8 mouse cellular contexts compared by ENCODE assay signal in genomic region chr11:74723357-74724234, GRCm38 (mm10). TPM values are rescaled to one million over a fixed set of nuclear protein-coding genes. Genes with fewer than 3 reads are reported as not detected.
DNase-seq lines count a peak whose midpoint lies in the region; ATAC-seq lines count a peak whose summit lies in the region.

No protein-coding gene starts in this region.

- H3K4me3 ChIP-seq in hindbrain, embryonic 14.5 days (replicated peaks; ENCODE audit: low read length): peak overlapping the region; percentile 77

- H3K4me1 ChIP-seq in hindbrain, embryonic 14.5 days (replicated peaks; ENCODE audit: control insufficient read depth, insufficient read depth, low read length): peaks cover 24% of the 10 kb centered on the region

- WGBS in hindbrain, embryonic 14.5 days: 1% methylated on average over 44 of the region's 75 CpGs

- no peaks in the 10 kb centered on the region for H3K9me3 ChIP-seq in hindbrain, embryonic 14.5 days (ENCODE audit: control insufficient read depth, low read length)

- peak; percentile 93 for DNase-seq in NIH3T3 (ENCODE audit: low read depth)
- DNase-seq in cerebellum, postnatal 10 days: peak; percentile 93 to 95
- DNase-seq in frontal cortex, postnatal 14 days (ENCODE audit: low spot score in 2 of 2): peak; percentile 74 to 80
- DNase-seq in hindbrain, embryonic 14.5 days (ENCODE audit: low spot score): peak; percentile 83
- DNase-seq in layer of hippocampus, postnatal 36 days: peak; percentile 80 to 83
- DNase-seq in lung, postnatal 36 days: peak; percentile 86
- DNase-seq in retina, postnatal 1 day: peak; percentile 94
- DNase-seq in urinary bladder, adult 18-20 months (ENCODE audit: low spot score in 2 of 2): peak; percentile 74 to 79

- no peaks in the 10 kb centered on the region for H3K36me3 ChIP-seq in hindbrain, embryonic 14.5 days (replicated peaks; ENCODE audit: control insufficient read depth, insufficient read depth)

- H3K4me2 ChIP-seq in hindbrain, embryonic 14.5 days (replicated peaks): peak overlapping the region; percentile 94

- peak overlapping the region; percentile 90 for H3K9ac ChIP-seq in hindbrain, embryonic 14.5 days

- H3K27ac ChIP-seq in hindbrain, embryonic 14.5 days: peak overlapping the region; percentile 99

- ATAC-seq in hindbrain, embryonic 14.5 days (ENCODE audit: low FRiP score): peak; percentile 84

- H3K27me3 ChIP-seq in hindbrain, embryonic 14.5 days (ENCODE audit: control insufficient read depth, insufficient read depth, low read length): no peaks in the 10 kb centered on the region

RNA-seq across cellular contexts. Expression of gene Pafah1b1, which starts 0.9 kb away (rescaled TPM):
- 110 and 111 TPM in 2 replicates for polyA plus RNA-seq in hindbrain, embryonic 14.5 days (2014; fragmentation: Nextera tagmentation; extraction: Ambion mirVana)
- 100 to 1,000 TPM; 398 to 402 TPM for total RNA-seq in layer of hippocampus, postnatal 36 days (2021)

RNA-seq across cellular contexts. Expression of gene Mettl16, which starts 47.0 kb away (rescaled TPM):
- 35.2 and 36.8 TPM in 2 replicates for polyA plus RNA-seq in hindbrain, embryonic 14.5 days (2014; fragmentation: Nextera tagmentation; extraction: Ambion mirVana)
- total RNA-seq in layer of hippocampus, postnatal 36 days (2021): 10 to 100 TPM; 30.7 to 36.0 TPM

Comparison
In these comparisons a context has a peak if more than half of its experiments do, and no peak if none do; other contexts are left out.
1. Peak in every context shown above with its lines: DNase-seq, ATAC-seq, H3K4me3 ChIP-seq and H3K27ac ChIP-seq.